Mouse (Mus musculus) forebrain, embryonic 16.5 days (tissue): ENCODE measurements around the gene Wfdc16. TPM values are rescaled to one million over a fixed set of nuclear protein-coding genes. Genes with fewer than 3 reads are reported as not detected.
"Not testable (repeated sequence)": the region's sequence is repeated elsewhere in the genome, so short reads cannot be mapped to it uniquely, and the experiment has no call there.

ENCODE experiments used
- ATAC-seq: fragments of 200-750 bp; cut with Nextera tagmentation; 2 replicates; pipeline ENCODE4 v1.8.0; 2017; ENCODE audit warnings: mild to moderate bottlenecking, moderate library complexity
- H3K27ac ChIP-seq: fragments of 300-500 bp; sonication (generic); 2 replicates; pipeline ENCODE4 v1.5.1; 2014; ENCODE audit warnings: low read length, control low read depth
- H3K27me3 ChIP-seq: fragments of 300-500 bp; sonication (generic); replicated peaks from 2 replicates; pipeline ENCODE4 v1.6.1; 2014; ENCODE audit warnings: low read length; ENCODE audit not compliant: control insufficient read depth, insufficient read depth
- H3K36me3 ChIP-seq: fragments of 300-500 bp; sonication (generic); 2 replicates; pipeline ENCODE4 v1.6.1; 2014; ENCODE audit not compliant: control insufficient read depth, insufficient read depth
- H3K4me1 ChIP-seq: fragments of 300-500 bp; sonication (generic); replicated peaks from 2 replicates; pipeline ENCODE4 v1.6.1; 2014; ENCODE audit warnings: low read length; ENCODE audit not compliant: control insufficient read depth, insufficient read depth
- H3K4me2 ChIP-seq: fragments of 300-500 bp; sonication (generic); 2 replicates; pipeline ENCODE4 v1.6.1; 2014; ENCODE audit warnings: mild to moderate bottlenecking, low read length, control low read depth
- H3K4me3 ChIP-seq: fragments of 300-500 bp; sonication (generic); replicated peaks from 2 replicates; pipeline ENCODE4 v1.5.1; 2014; ENCODE audit warnings: mild to moderate bottlenecking, low read length, control low read depth
- H3K9ac ChIP-seq: fragments of 300-500 bp; sonication (generic); replicated peaks from 2 replicates; pipeline ENCODE4 v1.6.1; 2014; ENCODE audit warnings: low read depth, low read length, control low read depth
- H3K9me3 ChIP-seq: fragments of 300-500 bp; sonication (generic); 2 replicates; pipeline ENCODE4 v1.6.1; 2016; ENCODE audit warnings: low read length; ENCODE audit not compliant: control insufficient read depth
- WGBS: fragments of 180-500 bp; shearing (Covaris S2); extraction: QIAGEN DNeasy Blood & Tissue Kit; methylation state at CpG from one replicate; pipeline ENCODE4 v1.1.7; 2014; 5-methylcytosine and 5-hydroxymethylcytosine counted together
- polyA plus RNA-seq: library from polyadenylated mRNA; unstranded; fragments of >200 nt; fragmentation: Nextera tagmentation; extraction: Ambion mirVana; gene quantifications from 2 replicates; pipeline ENCODE4 v1.2.1, GENCODE M21; 2015

Gene Wfdc16
- polyA plus RNA-seq, 1 experiment from 2014 or later, result not detected

- 50% methylated on average over 8 of the region's 8 CpGs for WGBS
- H3K9ac ChIP-seq, ATAC-seq, H3K4me3 ChIP-seq, H3K27me3 ChIP-seq, H3K9me3 ChIP-seq, H3K4me2 ChIP-seq, H3K4me1 ChIP-seq, H3K27ac ChIP-seq, H3K36me3 ChIP-seq: not testable (repeated sequence)
These were observed 25.1 kb downstream of the Wfdc16 start, which contains the start of the genes Wfdc6b and Wfdc8 for GRCm38 (mm10) chr2:164613471-164613870. Gene Wfdc6b, plus strand, starts transcription at chr2:164613522. Gene Wfdc8, minus strand, starts transcription at chr2:164613626.

GRCm38 (mm10) chr2:164608781-164609180, 29.8 kb downstream of the Wfdc16 start:
- no peak for ATAC-seq
- no peak overlapping the region for H3K27ac ChIP-seq
- H3K4me2 ChIP-seq, result no peak overlapping the region
- no peaks in the 10 kb centered on the region for H3K9me3 ChIP-seq
- whole genome bisulfite sequencing, result 80% methylated on average over 6 of the region's 6 CpGs
- no peak overlapping the region for H3K9ac ChIP-seq
- no peaks in the 10 kb centered on the region for H3K4me1 ChIP-seq
- no peaks in the 10 kb centered on the region for H3K27me3 ChIP-seq
- no peak overlapping the region for H3K4me3 ChIP-seq
- no peaks in the 10 kb centered on the region for H3K36me3 ChIP-seq

- ATAC-seq, result no peak
- no peaks in the 10 kb centered on the region for H3K4me1 ChIP-seq
- H3K27ac ChIP-seq, result no peak overlapping the region
- no peaks in the 10 kb centered on the region for H3K36me3 ChIP-seq
- H3K27me3 ChIP-seq, result no peaks in the 10 kb centered on the region
- no peak overlapping the region for H3K9ac ChIP-seq
- no peaks in the 10 kb centered on the region for H3K9me3 ChIP-seq
- H3K4me2 ChIP-seq, result no peak overlapping the region
- WGBS, result 90% methylated on average over 8 of the region's 8 CpGs
- H3K4me3 ChIP-seq, result no peak overlapping the region
These were observed 34.2 kb downstream of the Wfdc16 start for GRCm38 (mm10) chr2:164604411-164604810.

GRCm38 (mm10) chr2:164603482-164603881, 35.1 kb downstream of the Wfdc16 start:
- Histone ChIP-seq H3K9me3 (no peaks in the 10 kb centered on the region), H3K9ac (no peak overlapping the region), H3K27ac (no peak overlapping the region), H3K4me3 (no peak overlapping the region), H3K4me1 (no peaks in the 10 kb centered on the region), H3K27me3 (no peaks in the 10 kb centered on the region), H3K36me3 (no peaks in the 10 kb centered on the region), H3K4me2 (no peak overlapping the region)
- ATAC-seq, result no peak
- 92% methylated on average over 3 of the region's 3 CpGs for WGBS

- Histone ChIP-seq H3K4me2 (no peak overlapping the region), H3K9me3 (no peaks in the 10 kb centered on the region), H3K4me3 (no peak overlapping the region), H3K4me1 (no peaks in the 10 kb centered on the region), H3K9ac (no peak overlapping the region), H3K27ac (no peak overlapping the region), H3K36me3 (no peaks in the 10 kb centered on the region), H3K27me3 (no peaks in the 10 kb centered on the region)
- WGBS, result 70% methylated on average over 3 of the region's 3 CpGs
- ATAC-seq, result no peak
These were observed 38.4 kb downstream of the Wfdc16 start for GRCm38 (mm10) chr2:164600179-164600578.

GRCm38 (mm10) chr2:164593494-164593893, 45.1 kb downstream of the Wfdc16 start, which contains the start of gene Eppin:
Gene Eppin, minus strand, starts transcription at chr2:164593594.
- H3K36me3 ChIP-seq, result no peaks in the 10 kb centered on the region
- no peaks in the 10 kb centered on the region for H3K4me1 ChIP-seq
- no peak within 1 kb of the TSS for H3K9ac ChIP-seq
- H3K9me3 ChIP-seq, result no peaks in the 10 kb centered on the region
- ATAC-seq, result no peak
- H3K27ac ChIP-seq, result no peak within 1 kb of the TSS
- H3K4me3 ChIP-seq, result no peak within 1 kb of the TSS
- no peak within 1 kb of the TSS for H3K4me2 ChIP-seq
- no peaks in the 10 kb centered on the region for H3K27me3 ChIP-seq
- WGBS, result 80% methylated on average over 4 of the region's 4 CpGs

GRCm38 (mm10) chr2:164592014-164592413, 46.6 kb downstream of the Wfdc16 start:
- Histone ChIP-seq H3K9me3 (no peaks in the 10 kb centered on the region), H3K27me3 (no peaks in the 10 kb centered on the region), H3K9ac (no peak overlapping the region), H3K4me3 (no peak overlapping the region), H3K36me3 (no peaks in the 10 kb centered on the region), H3K27ac (no peak overlapping the region), H3K4me1 (no peaks in the 10 kb centered on the region), H3K4me2 (no peak overlapping the region)
- WGBS, result 9% methylated on average over 4 of the region's 4 CpGs
- ATAC-seq, result 0 out of 2 replicates have a peak, but pooled peaks have one; percentile 38

GRCm38 (mm10) chr2:164585025-164585725, 53.4 kb downstream of the Wfdc16 start, which contains the start of gene Wfdc6a:
Gene Wfdc6a, minus strand, starts transcription at chr2:164585447.
- not testable (repeated sequence) for ATAC-seq, H3K9me3 ChIP-seq, H3K36me3 ChIP-seq, H3K4me1 ChIP-seq, H3K9ac ChIP-seq, H3K4me3 ChIP-seq, H3K4me2 ChIP-seq, H3K27me3 ChIP-seq, H3K27ac ChIP-seq
- WGBS, result 45% methylated on average over 13 of the region's 13 CpGs
